Mouse (Mus musculus) forebrain, postnatal 0 days (tissue): ENCODE results near the gene Tnfrsf14. TPM values are rescaled to one million over a fixed set of nuclear protein-coding genes. Genes with fewer than 3 reads are reported as not detected.
A peak's percentile ranks its signal among the peaks of the same experiment; 100 is the strongest.

ENCODE experiments used
- ATAC-seq: fragments of 200-750 bp; cut with Nextera tagmentation; 2 replicates; pipeline ENCODE4 v1.8.0; 2017; ENCODE audit warnings: mild to moderate bottlenecking, moderate library complexity
- DNase-seq: peaks from one replicate; pipeline ENCODE4 v3.0.0-alpha.2; 2015
- H3K27ac ChIP-seq: fragments of 300-500 bp; sonication (generic); 2 replicates; pipeline ENCODE4 v1.5.1; 2014; ENCODE audit warnings: low read depth, mild to moderate bottlenecking, antibody characterized with exemption, low read length, moderate library complexity, mixed read lengths
- H3K27me3 ChIP-seq: fragments of 300-500 bp; sonication (generic); 2 replicates; pipeline ENCODE4 v1.6.1; 2014; ENCODE audit warnings: mild to moderate bottlenecking, low read length, mixed read lengths; ENCODE audit not compliant: insufficient read depth
- H3K36me3 ChIP-seq: fragments of 300-500 bp; sonication (generic); 2 replicates; pipeline ENCODE4 v1.6.1; 2014; ENCODE audit warnings: mild to moderate bottlenecking, moderate library complexity; ENCODE audit not compliant: insufficient read depth
- H3K4me1 ChIP-seq: fragments of 300-500 bp; sonication (generic); 2 replicates; pipeline ENCODE4 v1.6.1; 2014; ENCODE audit warnings: antibody characterized with exemption; ENCODE audit not compliant: insufficient read depth
- H3K4me2 ChIP-seq: fragments of 300-500 bp; sonication (generic); 2 replicates; pipeline ENCODE4 v1.6.1; 2014; ENCODE audit warnings: low read depth, mild to moderate bottlenecking, moderate library complexity
- H3K4me3 ChIP-seq: fragments of 300-500 bp; sonication (generic); 2 replicates; pipeline ENCODE4 v1.5.1; 2014; ENCODE audit warnings: low read depth, low read length, mixed read lengths
- H3K9ac ChIP-seq: fragments of 300-500 bp; sonication (generic); 2 replicates; pipeline ENCODE4 v1.6.1; 2014; ENCODE audit warnings: mild to moderate bottlenecking
- H3K9me3 ChIP-seq: fragments of 300-500 bp; sonication (generic); 2 replicates; pipeline ENCODE4 v1.6.1; 2016; ENCODE audit warnings: low read length
- CTCF ChIP-seq: sonication (generic); IDR thresholded peaks from 2 replicates; pipeline ENCODE4 v1.5.1; 2016; ENCODE audit warnings: antibody characterized with exemption, control low read depth, low read depth
- WGBS: fragments of 180-500 bp; shearing (Covaris S2); extraction: QIAGEN DNeasy Blood & Tissue Kit; methylation state at CpG from one replicate; pipeline ENCODE4 v1.1.7; 2014; 5-methylcytosine and 5-hydroxymethylcytosine counted together
- polyA plus RNA-seq: library from polyadenylated mRNA; unstranded; fragments of >200 nt; fragmentation: Nextera tagmentation; extraction: Ambion mirVana; gene quantifications from 2 replicates; pipeline ENCODE4 v1.2.1, GENCODE M21; 2015
- total RNA-seq: library from RNA; depleted of rRNA; stranded (reverse); fragments of >200 nt; gene quantifications from 2 replicates; pipeline ENCODE4 v1.2.3, GENCODE M21; 2014

The Tnfrsf14 gene
- total and polyA plus RNA-seq, 2 experiments from 2014 or later, result not detected

- H3K9ac ChIP-seq, result no peak overlapping the region
- H3K4me1 ChIP-seq, result no peaks in the 10 kb centered on the region
- no peaks in the 10 kb centered on the region for H3K9me3 ChIP-seq
- H3K27ac ChIP-seq, result no peak overlapping the region
- TF ChIP-seq CTCF, result no peak
- H3K4me3 ChIP-seq, result no peak overlapping the region
- WGBS, result 80% methylated on average over 4 of the region's 4 CpGs
- ATAC-seq (no peak), DNase-seq (no peak)
- no peak overlapping the region for H3K4me2 ChIP-seq
- no peaks in the 10 kb centered on the region for H3K27me3 ChIP-seq
- H3K36me3 ChIP-seq, result no peaks in the 10 kb centered on the region
Measured at GRCm38 (mm10) chr4:154916662-154917061, 11.7 kb downstream of the Tnfrsf14 start.

- DNase-seq, result no peak
- Histone ChIP-seq H3K27ac (no peak overlapping the region), H3K9me3 (no peaks in the 10 kb centered on the region), H3K9ac (no peak overlapping the region), H3K36me3 (no peaks in the 10 kb centered on the region), H3K4me3 (no peak overlapping the region), H3K27me3 (no peaks in the 10 kb centered on the region), H3K4me1 (no peaks in the 10 kb centered on the region), H3K4me2 (no peak overlapping the region)
- WGBS, result 86% methylated on average over 10 of the region's 10 CpGs
- no peak for TF ChIP-seq CTCF
- no peak for ATAC-seq
Measured at GRCm38 (mm10) chr4:154915286-154915685, 13.1 kb downstream of the Tnfrsf14 start.

GRCm38 (mm10) chr4:154914707-154915106, 13.7 kb downstream of the Tnfrsf14 start:
- DNase-seq (no peak), ATAC-seq (no peak)
- no peak for TF ChIP-seq CTCF
- Histone ChIP-seq H3K4me2 (no peak overlapping the region), H3K27me3 (no peaks in the 10 kb centered on the region), H3K36me3 (no peaks in the 10 kb centered on the region), H3K27ac (no peak overlapping the region), H3K4me3 (no peak overlapping the region), H3K4me1 (no peaks in the 10 kb centered on the region), H3K9me3 (no peaks in the 10 kb centered on the region), H3K9ac (no peak overlapping the region)
- whole genome bisulfite sequencing, result 81% methylated on average over 3 of the region's 3 CpGs

GRCm38 (mm10) chr4:154914252-154914651, 14.1 kb downstream of the Tnfrsf14 start:
- H3K27ac ChIP-seq, result no peak overlapping the region
- H3K4me3 ChIP-seq, result no peak overlapping the region
- no peaks in the 10 kb centered on the region for H3K4me1 ChIP-seq
- ATAC-seq (no peak), DNase-seq (no peak)
- 92% methylated on average over 4 of the region's 4 CpGs for WGBS
- TF ChIP-seq CTCF, result no peak
- H3K4me2 ChIP-seq, result no peak overlapping the region
- H3K9ac ChIP-seq, result no peak overlapping the region
- H3K36me3 ChIP-seq, result no peaks in the 10 kb centered on the region
- no peaks in the 10 kb centered on the region for H3K27me3 ChIP-seq
- H3K9me3 ChIP-seq, result no peaks in the 10 kb centered on the region

DNA sequence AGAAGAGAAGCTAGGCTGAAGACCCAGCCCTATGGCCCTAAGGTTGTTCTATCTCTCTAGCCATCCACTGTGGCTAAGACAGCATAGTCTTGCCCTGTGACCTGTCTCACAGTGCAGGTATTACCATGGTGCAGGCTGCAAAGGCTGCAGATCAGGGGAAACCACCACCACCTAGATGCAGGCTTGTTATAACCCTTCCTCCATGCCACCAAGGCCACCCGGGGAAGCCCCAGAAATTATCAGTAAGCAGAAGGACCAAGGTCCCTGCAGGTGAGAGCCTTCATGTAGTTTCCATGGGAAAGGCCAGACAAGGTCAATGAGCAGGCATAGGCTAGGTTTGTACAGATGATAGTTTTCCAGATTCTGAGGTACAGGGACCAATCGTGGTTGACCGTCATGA, 14.5 kb downstream of the Tnfrsf14 start:
- ATAC-seq, result no peak
- H3K9me3 ChIP-seq, result no peaks in the 10 kb centered on the region
- no peak overlapping the region for H3K4me2 ChIP-seq
- no peak overlapping the region for H3K4me3 ChIP-seq
- no peaks in the 10 kb centered on the region for H3K36me3 ChIP-seq
- no peak for DNase-seq
- H3K27ac ChIP-seq, result no peak overlapping the region
- H3K9ac ChIP-seq, result no peak overlapping the region
- no peak for TF ChIP-seq CTCF
- H3K4me1 ChIP-seq, result no peaks in the 10 kb centered on the region
- no peaks in the 10 kb centered on the region for H3K27me3 ChIP-seq
- WGBS, result 98% methylated on average over 3 of the region's 3 CpGs

DNA sequence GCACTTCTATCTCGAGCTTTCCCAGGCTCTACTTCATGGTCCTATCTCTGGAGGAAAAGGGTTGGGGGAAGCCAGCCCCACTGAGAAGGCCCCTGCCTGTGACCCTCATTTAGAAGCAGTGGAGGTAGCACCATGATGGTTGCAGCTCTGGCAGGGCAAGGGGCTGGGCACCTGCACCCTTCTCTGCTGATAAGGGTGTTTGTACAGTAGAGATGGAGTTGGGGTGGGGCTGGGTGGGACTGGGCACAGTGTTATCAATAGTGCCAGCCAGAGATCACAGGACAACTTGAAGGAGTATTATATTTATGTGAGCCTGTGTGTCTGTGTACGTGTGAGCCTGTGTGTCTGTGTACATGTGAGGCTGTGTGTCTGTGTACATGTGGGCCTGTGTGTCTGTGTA, 16.7 kb downstream of the Tnfrsf14 start:
- ATAC-seq (no peak), DNase-seq (no peak)
- Histone ChIP-seq H3K9ac (no peak overlapping the region), H3K4me3 (no peak overlapping the region), H3K4me1 (no peaks in the 10 kb centered on the region), H3K9me3 (no peaks in the 10 kb centered on the region), H3K4me2 (no peak overlapping the region), H3K27me3 (no peaks in the 10 kb centered on the region), H3K27ac (no peak overlapping the region), H3K36me3 (no peaks in the 10 kb centered on the region)
- TF ChIP-seq CTCF, result no peak
- 73% methylated on average over 2 of the region's 2 CpGs for WGBS

DNA sequence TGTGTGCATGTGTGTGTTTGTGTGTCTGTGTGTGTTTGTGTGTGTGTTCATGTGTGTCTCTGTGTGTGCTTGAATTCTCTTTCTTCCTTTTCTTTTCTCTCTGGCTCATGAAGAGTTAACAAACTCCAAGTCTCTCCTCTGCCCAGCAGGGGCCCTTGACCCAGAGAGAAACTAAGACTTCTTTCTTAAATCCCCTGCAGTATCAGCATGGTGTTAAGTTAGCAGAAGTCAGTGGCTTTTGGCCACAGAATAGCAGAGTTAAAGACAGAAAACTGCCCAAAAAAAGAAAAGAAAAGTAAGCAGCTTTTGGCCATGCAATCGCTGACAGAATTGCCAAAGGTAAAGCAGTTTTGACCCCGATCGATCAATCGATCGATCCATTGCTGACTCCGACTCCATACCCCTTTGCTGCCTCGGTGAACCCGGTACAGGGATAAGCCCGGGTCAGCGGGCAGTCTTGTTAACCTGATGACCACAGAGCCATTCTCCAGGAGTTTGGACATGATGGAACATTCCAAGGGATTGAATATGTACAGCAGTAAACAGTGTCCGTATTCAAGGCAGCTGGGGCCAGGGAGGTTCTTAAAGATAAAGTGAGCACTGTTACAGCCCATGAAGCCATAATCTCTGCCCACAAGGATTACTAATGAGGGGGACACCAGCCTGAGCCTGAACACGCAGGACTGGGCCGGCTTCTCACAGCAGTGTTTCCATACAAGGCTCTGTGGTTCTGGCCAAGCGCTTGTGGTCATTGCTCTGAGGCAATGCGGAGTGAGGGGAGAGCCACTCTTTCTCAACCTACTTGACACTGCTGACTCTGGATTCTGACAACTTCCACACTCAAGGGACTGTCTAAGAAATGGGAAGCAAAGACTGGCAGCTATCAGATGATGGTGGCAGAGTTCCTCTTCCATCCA, 17.5 kb downstream of the Tnfrsf14 start:
- ATAC-seq (peak; percentile 25; the same call in 1 of the 2 replicates), DNase-seq (no peak)
- no peak overlapping the region for H3K27ac ChIP-seq
- H3K4me3 ChIP-seq, result no peak overlapping the region
- H3K9me3 ChIP-seq, result no peaks in the 10 kb centered on the region
- H3K4me1 ChIP-seq, result no peaks in the 10 kb centered on the region
- no peak for TF ChIP-seq CTCF
- WGBS, result 12% methylated on average over 15 of the region's 15 CpGs
- H3K9ac ChIP-seq, result no peak overlapping the region
- H3K36me3 ChIP-seq, result no peaks in the 10 kb centered on the region
- no peaks in the 10 kb centered on the region for H3K27me3 ChIP-seq
- no peak overlapping the region for H3K4me2 ChIP-seq
